Mouse (Mus musculus): ENCODE results near the gene Cdk5rap1. TPM values are rescaled to one million over a fixed set of nuclear protein-coding genes. Genes with fewer than 3 reads are reported as not detected.
A peak's percentile ranks its signal among the peaks of the same experiment; 100 is the strongest.
"Not testable (repeated sequence)": the region's sequence is repeated elsewhere in the genome, so short reads cannot be mapped to it uniquely, and the experiment has no call there.

Gene Cdk5rap1
- total RNA-seq, 4 experiments from 2014 or later: 17.0 to 21.7 (median 20.5) TPM

GRCm38 (mm10) chr2:154374807-154375601, 2.2 kb upstream of the Cdk5rap1 start:
- DNase-seq (ENCODE audit: low spot score): peak; percentile 72

GRCm38 (mm10) chr2:154373961-154374632, 1.3 kb upstream of the Cdk5rap1 start:
- peak; percentile 37 for DNase-seq (ENCODE audit: low spot score)

- peak; percentile 90 for DNase-seq (ENCODE audit: low spot score)
These were observed 520 bp downstream of the Cdk5rap1 start for GRCm38 (mm10) chr2:154372151-154372829.

DNA sequence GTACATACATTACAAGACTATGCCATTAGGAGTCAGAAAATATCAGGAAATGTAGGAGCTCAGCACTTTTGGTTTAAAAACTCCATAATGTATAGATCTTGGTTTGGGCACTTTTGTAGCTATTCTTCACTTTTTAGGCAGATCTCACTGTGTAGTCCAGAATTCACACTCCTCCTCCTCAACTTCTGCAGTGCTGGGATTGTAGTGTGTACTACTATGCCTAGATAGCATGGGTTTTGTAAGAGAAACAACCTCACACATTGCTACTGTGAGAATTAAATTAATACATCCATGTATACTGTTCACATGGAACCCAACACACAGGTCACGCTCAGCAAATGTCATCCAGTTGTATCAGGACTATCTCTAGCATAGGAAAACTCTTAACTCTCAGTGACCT, 5.3 kb downstream of the Cdk5rap1 start:
- DNase-seq (ENCODE audit: low spot score): no peak

DNA sequence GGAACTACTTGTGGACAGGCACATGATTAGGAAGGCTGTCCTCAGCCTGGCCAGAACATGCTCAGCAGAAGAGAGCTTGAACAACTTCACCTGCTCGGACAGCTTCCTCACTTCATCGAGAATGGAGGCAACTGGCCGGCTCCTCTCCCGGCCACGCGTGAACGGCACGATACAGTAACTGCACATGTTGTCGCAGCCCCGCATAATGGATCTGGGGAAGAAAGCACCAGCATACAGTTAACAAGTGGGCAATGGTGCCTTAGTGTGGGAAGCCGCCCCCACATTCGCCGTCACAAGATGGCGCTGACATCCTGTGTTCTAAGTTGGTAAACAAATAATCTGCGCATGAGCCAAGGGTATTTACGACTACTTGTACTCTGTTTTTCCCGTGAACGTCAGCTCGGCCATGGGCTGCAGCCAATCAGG, 18.8 kb downstream of the Cdk5rap1 start:
- DNase-seq (ENCODE audit: low spot score): not testable (repeated sequence)

- DNase-seq (ENCODE audit: low spot score): no peak
These were observed 24.7 kb downstream of the Cdk5rap1 start for GRCm38 (mm10) chr2:154348152-154348551.

DNA sequence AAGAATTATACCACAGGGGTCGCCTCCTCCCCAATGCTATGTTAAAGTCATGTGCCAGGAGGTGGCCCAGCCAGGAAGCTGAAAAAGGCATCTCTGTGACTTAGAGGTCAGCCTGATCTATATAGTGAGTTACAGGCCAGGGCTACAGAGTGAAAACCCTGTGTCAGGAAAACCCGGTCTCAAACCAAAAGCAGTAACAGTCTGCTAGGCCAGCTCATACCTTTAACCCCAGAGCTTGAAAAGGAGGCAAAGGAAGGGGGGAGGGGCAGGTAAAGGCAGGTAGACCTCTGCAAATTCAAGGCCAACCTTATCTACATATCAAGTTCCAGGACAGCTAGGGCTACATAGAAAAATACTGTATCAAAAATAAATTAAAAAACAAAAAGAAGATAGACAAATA, 33.5 kb downstream of the Cdk5rap1 start:
- no peak for DNase-seq (ENCODE audit: low spot score)

- no peak for DNase-seq (ENCODE audit: low spot score)
These were observed 34.6 kb downstream of the Cdk5rap1 start for GRCm38 (mm10) chr2:154338161-154338560.

DNA sequence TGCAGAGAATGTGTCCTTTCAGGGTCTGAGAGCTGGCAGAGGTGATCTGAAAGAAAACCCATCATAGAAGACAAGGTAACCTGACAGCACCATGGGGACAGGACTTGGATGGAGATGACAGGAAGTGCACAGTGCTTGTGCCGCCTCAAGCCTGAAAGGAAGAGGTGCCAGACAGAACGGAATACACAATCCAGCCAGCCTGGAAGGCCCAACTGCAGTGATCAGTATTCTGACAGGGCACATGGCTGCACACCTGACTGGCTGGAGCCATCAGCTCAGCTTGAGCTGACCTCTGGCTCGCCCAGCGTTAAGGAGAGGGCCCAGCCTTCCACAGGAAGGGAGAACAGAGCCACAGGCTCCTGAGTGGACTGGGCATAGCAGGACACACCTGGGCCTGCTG, 37.2 kb downstream of the Cdk5rap1 start:
- no peak for DNase-seq (ENCODE audit: low spot score)

DNA sequence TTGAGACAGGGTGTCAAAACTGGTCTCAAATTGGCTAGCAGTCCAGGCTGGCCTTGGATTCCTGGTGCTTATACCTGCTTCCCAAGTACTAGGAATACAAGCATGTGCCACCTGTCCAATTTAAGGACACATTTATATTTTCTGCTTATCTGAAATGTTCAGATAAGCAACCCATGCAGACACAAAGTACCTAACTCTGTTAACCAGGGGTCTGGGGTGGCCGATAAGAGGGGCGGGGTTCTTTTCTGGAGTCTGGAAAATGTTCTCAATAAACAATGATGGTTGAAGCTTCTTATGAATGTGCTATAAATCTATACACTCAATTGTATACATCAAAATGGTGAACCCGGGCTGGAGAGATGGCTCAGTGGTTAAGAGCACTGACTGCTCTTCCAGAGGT, 46.0 kb downstream of the Cdk5rap1 start:
- DNase-seq (ENCODE audit: low spot score): no peak

DNA sequence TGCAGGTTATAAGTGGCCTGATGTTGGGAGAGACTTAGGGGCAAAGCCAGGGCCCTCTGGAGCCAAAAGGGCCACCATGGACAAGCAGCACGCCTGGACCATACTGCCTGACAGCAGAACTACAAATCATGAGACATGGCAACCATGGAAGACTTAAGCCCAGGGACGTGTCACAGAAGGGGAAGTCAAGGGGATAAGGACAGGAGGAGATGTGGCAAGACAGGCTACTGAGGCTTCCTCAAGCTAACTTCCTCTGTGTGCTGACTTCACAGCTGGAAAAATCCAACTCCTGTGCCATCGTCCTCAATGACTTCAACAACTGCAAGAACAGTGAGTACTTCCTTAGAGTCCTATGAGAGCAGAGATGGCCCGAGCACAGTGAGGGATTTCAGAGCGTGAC, 59.0 kb downstream of the Cdk5rap1 start:
- DNase-seq (ENCODE audit: low spot score): not testable (repeated sequence)

- DNase-seq (ENCODE audit: low spot score): not testable (repeated sequence)
These were observed 65.9 kb downstream of the Cdk5rap1 start, which contains the start of gene Bpifb9b for GRCm38 (mm10) chr2:154306927-154307326. TSS of gene Bpifb9b (plus strand) at chr2:154307227.

DNA sequence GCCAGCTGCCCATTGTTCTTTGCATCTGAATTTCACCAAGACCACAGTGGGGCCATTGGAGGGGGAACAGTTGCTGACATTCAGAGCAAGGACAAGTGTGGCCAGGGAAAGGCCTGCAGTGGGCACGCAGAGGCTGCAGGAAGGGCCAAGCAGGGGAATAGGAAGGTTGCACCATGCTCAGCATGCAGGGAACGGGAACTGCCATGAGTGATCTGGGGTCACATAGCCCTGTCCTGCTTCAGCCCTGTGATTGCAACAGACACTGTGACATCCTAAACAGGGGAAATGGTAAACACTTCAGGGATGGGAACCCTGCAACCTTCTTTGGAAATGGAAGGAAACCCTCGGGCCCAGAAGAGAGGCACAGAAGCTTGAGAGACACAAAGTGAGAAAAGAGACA, 68.2 kb downstream of the Cdk5rap1 start:
- DNase-seq (ENCODE audit: low spot score): not testable (repeated sequence)

GRCm38 (mm10) chr2:154301763-154302162, 71.0 kb downstream of the Cdk5rap1 start:
- DNase-seq (ENCODE audit: low spot score): no peak

- peak; percentile 14 for DNase-seq (ENCODE audit: low spot score)
These were observed 72.3 kb downstream of the Cdk5rap1 start for GRCm38 (mm10) chr2:154300496-154300895.

DNA sequence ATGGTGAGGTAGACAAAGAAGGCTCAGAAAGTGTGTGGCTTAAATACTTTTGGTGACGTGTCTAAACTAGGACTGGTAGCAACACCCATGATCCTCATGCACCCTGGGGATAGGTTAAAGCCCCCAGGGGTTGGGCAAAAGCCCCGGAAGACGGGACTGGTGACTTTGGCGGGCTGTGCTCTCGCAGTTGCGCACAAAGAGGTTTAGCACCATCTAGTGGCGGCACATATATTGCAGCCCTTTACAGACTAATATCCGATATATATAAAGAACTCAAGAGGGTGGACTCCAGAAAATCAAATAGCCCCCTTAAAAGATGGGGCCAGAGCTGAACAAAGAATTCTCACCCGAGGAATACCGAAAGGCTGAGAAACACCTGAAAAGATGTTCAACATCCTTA, 78.1 kb downstream of the Cdk5rap1 start:
- peak; percentile 6 for DNase-seq (ENCODE audit: low spot score)

- no peak for DNase-seq (ENCODE audit: low spot score)
These were observed 80.0 kb downstream of the Cdk5rap1 start for GRCm38 (mm10) chr2:154292833-154293232.

DNA sequence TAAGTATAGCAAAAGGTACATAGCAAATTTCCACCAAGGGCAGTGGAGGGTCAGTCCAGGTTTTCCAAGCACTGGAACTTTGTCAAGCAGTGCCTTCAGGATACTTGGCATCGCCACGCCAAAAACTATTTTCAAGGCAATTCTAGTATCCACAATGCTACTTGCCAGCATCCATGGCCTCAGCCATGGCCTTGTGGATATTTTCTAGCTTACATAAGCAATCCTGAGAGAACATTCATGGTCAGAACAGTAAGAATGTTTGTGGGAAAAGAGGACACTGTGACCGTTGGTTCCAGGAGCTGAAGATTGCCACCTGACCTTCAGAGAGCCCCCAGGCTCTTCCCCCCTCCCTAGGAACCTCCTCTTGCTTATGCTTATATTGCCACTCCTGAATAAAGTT, 80.9 kb downstream of the Cdk5rap1 start:
- not testable (repeated sequence) for DNase-seq (ENCODE audit: low spot score)
